Mouse (Mus musculus) layer of hippocampus, adult 2 months (tissue): ENCODE measurements at regions not wholly inside any gene's neighbourhood (a gene's known extent, or its start where the extent isn't known, plus 50 kb on each side); places are given as distances from the start of the nearest gene placed in this dataset.

Experiments
- DNase-seq, 2 experiments: peaks; one replicate each; pipeline ENCODE4 v3.0.0; 2022; ENCODE audit warnings: low spot score in 2 of 2
- H3K27ac ChIP-seq: fragments of 200-600 bp; 2 replicates; pipeline ENCODE4 v1.8.1; 2022
- H3K4me3 ChIP-seq: fragments of 200-600 bp; 2 replicates; pipeline ENCODE4 v1.8.1; 2022; ENCODE audit warnings: mild to moderate bottlenecking
- CTCF ChIP-seq: fragments of 200-600 bp; conservative IDR thresholded peaks from 2 replicates; pipeline ENCODE4 v1.8.1; 2022; ENCODE audit warnings: antibody characterized with exemption, mild to moderate bottlenecking, moderate library complexity

GRCm38 (mm10) chr8:36304809-36305208 lies 539.2 kb downstream of the Gm19410 start:
- no peak for TF ChIP-seq CTCF
- Histone ChIP-seq H3K4me3 (no peak overlapping the region), H3K27ac (no peak overlapping the region)
- no peak for DNase-seq

GRCm38 (mm10) chr8:36306336-36306735 lies 540.7 kb downstream of the Gm19410 start:
- H3K27ac ChIP-seq: no peak overlapping the region
- TF ChIP-seq CTCF: no peak
- DNase-seq: no peak
- H3K4me3 ChIP-seq: no peak overlapping the region

- Histone ChIP-seq H3K4me3 (no peak overlapping the region), H3K27ac (peak overlapping the region; percentile 79)
- peak in 1 of 2 experiments; percentile 63 for DNase-seq
- no peak for TF ChIP-seq CTCF
These were observed 541.9 kb downstream of the Gm19410 start for GRCm38 (mm10) chr8:36307496-36307895.

- TF ChIP-seq CTCF: no peak
- Histone ChIP-seq H3K27ac (peak overlapping the region; percentile 79; the same call in 1 of the 2 replicates), H3K4me3 (no peak overlapping the region)
- no peak for DNase-seq
These were observed 542.5 kb downstream of the Gm19410 start for GRCm38 (mm10) chr8:36308056-36308455.

GRCm38 (mm10) chr8:36309326-36309725 lies 543.7 kb downstream of the Gm19410 start:
- Histone ChIP-seq H3K27ac (no peak overlapping the region), H3K4me3 (no peak overlapping the region)
- no peak for TF ChIP-seq CTCF
- DNase-seq: no peak

- H3K27ac ChIP-seq: peak overlapping the region; percentile 23; the same call in 1 of the 2 replicates
- no peak for DNase-seq
- TF ChIP-seq CTCF: no peak
- no peak overlapping the region for H3K4me3 ChIP-seq
These were observed 544.4 kb downstream of the Gm19410 start for GRCm38 (mm10) chr8:36309952-36310351.

GRCm38 (mm10) chr8:36311734-36312133 lies 546.1 kb downstream of the Gm19410 start:
- no peak for TF ChIP-seq CTCF
- H3K27ac ChIP-seq: no peak overlapping the region
- DNase-seq: no peak
- H3K4me3 ChIP-seq: no peak overlapping the region

GRCm38 (mm10) chr8:36312963-36313362 lies 547.4 kb downstream of the Gm19410 start:
- no peak overlapping the region for H3K27ac ChIP-seq
- no peak overlapping the region for H3K4me3 ChIP-seq
- no peak for TF ChIP-seq CTCF
- no peak for DNase-seq

GRCm38 (mm10) chr8:36318396-36318795 lies 552.8 kb downstream of the Gm19410 start:
- no peak for TF ChIP-seq CTCF
- no peak for DNase-seq
- Histone ChIP-seq H3K27ac (no peak overlapping the region), H3K4me3 (no peak overlapping the region)

GRCm38 (mm10) chr8:36318884-36319283 lies 553.3 kb downstream of the Gm19410 start:
- no peak overlapping the region for H3K4me3 ChIP-seq

GRCm38 (mm10) chr8:36319314-36319959 lies 553.8 kb downstream of the Gm19410 start:
- no peak for TF ChIP-seq CTCF
- Histone ChIP-seq H3K4me3 (no peak overlapping the region), H3K27ac (no peak overlapping the region)
- no peak for DNase-seq

More at GRCm38 (mm10) chr8:36318884-36319283, 553.3 kb downstream of the Gm19410 start:
- no peak for TF ChIP-seq CTCF
- no peak for DNase-seq
- H3K27ac ChIP-seq: no peak overlapping the region

GRCm38 (mm10) chr8:36322125-36322524 lies 556.5 kb downstream of the Gm19410 start:
- no peak overlapping the region for H3K27ac ChIP-seq
- DNase-seq: no peak
- TF ChIP-seq CTCF: no peak
- no peak overlapping the region for H3K4me3 ChIP-seq

- no peak for TF ChIP-seq CTCF
- no peak for DNase-seq
These were observed 557.0 kb downstream of the Gm19410 start for GRCm38 (mm10) chr8:36322578-36322977.

GRCm38 (mm10) chr8:36338628-36339027 lies 573.0 kb downstream of the Gm19410 start:
- TF ChIP-seq CTCF: no peak
- no peak overlapping the region for H3K27ac ChIP-seq
- no peak overlapping the region for H3K4me3 ChIP-seq
- no peak for DNase-seq

More at GRCm38 (mm10) chr8:36322578-36322977, 557.0 kb downstream of the Gm19410 start:
- no peak overlapping the region for H3K4me3 ChIP-seq
- H3K27ac ChIP-seq: no peak overlapping the region
